Mouse (Mus musculus) E14TG2a.4 (cell line): ENCODE measurements around the gene Ssh1.

Experiments used
- H3K27me3 ChIP-seq: 2 replicates; pipeline ENCODE4 v1.6.1; 2014; ENCODE audit warnings: low read length, control low read depth; ENCODE audit not compliant: insufficient read depth
- H3K36me3 ChIP-seq: 2 replicates; pipeline ENCODE4 v1.6.1; 2014; ENCODE audit warnings: low read length, control low read depth; ENCODE audit not compliant: insufficient read depth
- H3K4me1 ChIP-seq: replicated peaks from 2 replicates; pipeline ENCODE4 v1.6.1; 2014; ENCODE audit warnings: low read depth, low read length, control low read depth
- H3K4me3 ChIP-seq: replicated peaks from 2 replicates; pipeline ENCODE4 v1.5.1; 2014; ENCODE audit warnings: mild to moderate bottlenecking, low read length
- H3K9me3 ChIP-seq: 2 replicates; pipeline ENCODE4 v1.6.1; 2014; ENCODE audit warnings: low read length, control low read depth
- CTCF ChIP-seq: conservative IDR thresholded peaks from 2 replicates; pipeline ENCODE4 v1.5.1; 2014; ENCODE audit warnings: low read length
- NANOG ChIP-seq: IDR thresholded peaks from 2 replicates; pipeline ENCODE4 v1.6.1; 2014; ENCODE audit warnings: borderline replicate concordance, low read length, mixed read lengths
- POU5F1 ChIP-seq: IDR thresholded peaks from 2 replicates; pipeline ENCODE4 v1.6.1; 2014; ENCODE audit warnings: low read length, borderline replicate concordance

Gene Ssh1

DNA sequence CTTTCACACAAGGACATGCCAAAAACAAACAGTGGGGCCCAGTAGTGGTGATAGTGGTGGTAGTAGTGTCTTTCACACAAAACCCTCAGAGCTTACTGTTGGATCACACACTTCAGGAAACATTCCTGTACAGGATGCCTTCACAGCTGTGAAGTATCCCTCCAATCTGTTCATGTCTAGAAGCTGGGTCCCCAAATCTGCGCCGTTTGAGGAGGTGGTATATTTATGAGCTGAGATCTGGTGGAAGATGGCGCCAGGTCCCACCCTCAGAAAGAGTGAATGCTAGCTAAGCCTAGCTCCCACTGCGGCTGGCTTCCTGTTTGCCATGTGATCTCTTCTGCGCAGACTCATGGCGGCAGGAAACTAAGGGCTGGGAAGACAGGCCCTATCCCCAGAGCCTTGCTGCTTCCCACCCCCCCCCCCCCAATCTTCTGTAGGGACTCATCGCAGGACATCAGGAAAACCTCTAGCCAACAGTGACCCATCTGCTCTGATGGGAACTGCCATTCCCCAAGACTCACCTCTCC lies 28.0 kb downstream of the Ssh1 start:
- peak overlapping the region; percentile 32 for H3K4me3 ChIP-seq
- H3K27me3 ChIP-seq, result no peaks in the 10 kb centered on the region
- peaks cover 89% of the 10 kb centered on the region for H3K4me1 ChIP-seq
- TF ChIP-seq POU5F1 (no peak), NANOG (no peak), CTCF (no peak)
- H3K36me3 ChIP-seq, result peaks cover 32% of the 10 kb centered on the region
- H3K9me3 ChIP-seq, result no peaks in the 10 kb centered on the region

DNA sequence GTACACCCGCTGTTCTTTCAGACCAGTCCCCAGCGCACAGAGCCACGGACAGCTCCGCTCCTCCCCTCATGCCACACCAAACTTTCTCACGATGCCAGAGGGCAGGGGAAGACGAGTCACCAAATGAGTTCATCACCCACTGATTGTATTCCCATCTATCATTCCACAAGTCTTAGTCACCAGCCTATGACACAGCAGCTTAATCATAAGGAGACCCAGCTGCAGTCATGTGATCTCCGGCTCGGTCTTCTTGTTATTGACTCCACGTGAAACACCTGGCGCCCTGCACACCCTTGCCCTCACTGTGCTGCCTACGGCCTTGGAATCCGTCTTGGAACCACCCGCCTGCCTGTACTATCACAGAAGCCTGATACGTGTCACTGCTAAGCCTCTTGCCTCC lies 28.7 kb downstream of the Ssh1 start:
- peaks cover 89% of the 10 kb centered on the region for H3K4me1 ChIP-seq
- TF ChIP-seq NANOG (no peak), CTCF (no peak), POU5F1 (no peak)
- peaks cover 28% of the 10 kb centered on the region for H3K36me3 ChIP-seq
- no peaks in the 10 kb centered on the region for H3K9me3 ChIP-seq
- peak overlapping the region; percentile 32; the same call in 1 of the 2 replicates for H3K4me3 ChIP-seq
- H3K27me3 ChIP-seq, result no peaks in the 10 kb centered on the region

DNA sequence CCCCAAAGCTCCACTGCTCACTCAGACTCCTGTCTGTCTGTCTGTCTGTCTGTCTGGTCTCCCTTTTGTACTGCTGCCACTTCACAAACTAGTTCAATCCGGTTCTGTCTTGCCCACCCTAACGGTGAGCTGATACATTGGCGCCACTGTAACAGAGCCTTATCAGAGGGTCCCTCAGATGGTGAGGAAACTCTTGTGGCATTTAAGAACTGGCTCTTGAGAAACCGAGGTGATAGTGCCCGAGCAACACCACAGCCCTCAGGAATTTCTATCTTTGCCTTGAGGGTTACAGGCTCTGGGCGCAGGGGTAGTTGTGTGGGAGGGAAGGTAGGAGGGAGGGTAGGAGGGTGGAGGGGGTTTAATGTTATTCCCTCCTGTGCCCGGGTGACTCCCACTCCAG lies 31.9 kb downstream of the Ssh1 start:
- Histone ChIP-seq H3K36me3 (peaks cover 27% of the 10 kb centered on the region), H3K4me3 (peak overlapping the region; percentile 43; the same call in 1 of the 2 replicates), H3K4me1 (peaks cover 90% of the 10 kb centered on the region), H3K27me3 (no peaks in the 10 kb centered on the region), H3K9me3 (no peaks in the 10 kb centered on the region)
- no peak for TF ChIP-seq CTCF

DNA sequence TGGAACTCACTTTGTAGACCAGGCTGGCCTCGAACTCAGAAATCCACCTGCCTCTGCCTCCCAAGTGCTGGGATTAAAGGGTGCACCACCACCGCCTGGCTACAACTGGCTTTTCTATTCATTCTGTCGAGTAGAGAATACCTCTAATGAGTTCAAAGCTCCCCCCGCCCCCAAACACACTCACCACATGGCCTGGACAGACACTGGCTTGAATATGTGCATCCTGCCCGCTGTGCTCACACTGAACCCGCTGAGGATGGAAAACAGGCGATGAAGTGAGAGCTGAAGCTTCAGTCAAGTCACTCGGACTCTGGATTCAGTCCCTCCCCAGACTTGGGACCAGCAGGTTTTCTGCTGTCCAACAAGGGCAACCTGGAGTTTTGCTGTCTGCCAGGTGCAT lies 33.3 kb downstream of the Ssh1 start:
- Histone ChIP-seq H3K9me3 (no peaks in the 10 kb centered on the region), H3K27me3 (no peaks in the 10 kb centered on the region), H3K4me1 (peaks cover 84% of the 10 kb centered on the region), H3K4me3 (no peak overlapping the region), H3K36me3 (peaks cover 27% of the 10 kb centered on the region)
- no peak for TF ChIP-seq NANOG

DNA sequence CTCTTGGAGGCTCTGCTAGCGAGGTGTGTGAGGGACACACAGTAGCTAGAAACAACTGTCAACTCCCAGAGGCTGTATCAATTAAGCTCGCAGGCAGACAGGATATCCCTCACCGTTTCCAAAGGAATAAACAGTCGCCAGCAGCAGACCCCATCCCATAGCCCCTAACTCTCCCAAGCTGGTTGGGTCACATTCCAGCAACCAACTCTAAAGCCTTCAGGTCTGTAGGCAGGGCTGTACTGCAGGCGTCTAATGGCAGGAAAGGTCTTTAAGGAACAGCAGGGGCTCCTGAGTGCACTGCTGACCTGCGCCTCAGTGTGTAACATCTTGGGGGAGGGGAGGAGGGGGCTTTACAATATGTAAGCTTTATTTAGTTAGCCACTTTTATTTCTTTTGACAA lies 34.7 kb downstream of the Ssh1 start:
- peaks cover 31% of the 10 kb centered on the region for H3K36me3 ChIP-seq
- H3K9me3 ChIP-seq, result no peaks in the 10 kb centered on the region
- TF ChIP-seq NANOG, result no peak
- no peak for TF ChIP-seq CTCF
- no peak for TF ChIP-seq POU5F1
- no peaks in the 10 kb centered on the region for H3K27me3 ChIP-seq
- H3K4me3 ChIP-seq, result 0 out of 2 replicates have a peak overlapping the region, but pooled peaks have one; percentile 17
- H3K4me1 ChIP-seq, result peaks cover 75% of the 10 kb centered on the region

DNA sequence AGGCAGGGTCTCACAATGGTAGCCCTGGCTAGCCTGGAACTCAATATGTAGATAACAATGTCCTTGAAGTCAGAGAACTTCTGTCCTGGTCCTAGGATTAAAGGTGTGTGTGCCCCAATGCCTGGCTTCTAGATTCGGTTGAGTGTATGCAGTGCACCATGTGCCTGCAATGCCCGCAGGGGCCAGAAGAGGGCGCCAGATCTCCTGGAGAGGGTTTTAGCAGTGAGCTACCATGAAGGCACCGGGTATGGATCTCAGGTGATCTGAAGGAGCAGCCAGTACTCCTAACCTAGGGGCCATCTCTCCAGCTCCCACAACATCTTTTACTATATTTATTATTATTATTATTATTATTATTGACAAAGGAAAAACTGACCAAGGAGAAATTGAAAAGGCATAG lies 37.2 kb downstream of the Ssh1 start:
- no peak overlapping the region for H3K4me3 ChIP-seq
- TF ChIP-seq NANOG (no peak), CTCF (peak; percentile 97)
- peaks cover 58% of the 10 kb centered on the region for H3K4me1 ChIP-seq
- H3K36me3 ChIP-seq, result peaks cover 43% of the 10 kb centered on the region
- no peaks in the 10 kb centered on the region for H3K27me3 ChIP-seq
- H3K9me3 ChIP-seq, result no peaks in the 10 kb centered on the region

DNA sequence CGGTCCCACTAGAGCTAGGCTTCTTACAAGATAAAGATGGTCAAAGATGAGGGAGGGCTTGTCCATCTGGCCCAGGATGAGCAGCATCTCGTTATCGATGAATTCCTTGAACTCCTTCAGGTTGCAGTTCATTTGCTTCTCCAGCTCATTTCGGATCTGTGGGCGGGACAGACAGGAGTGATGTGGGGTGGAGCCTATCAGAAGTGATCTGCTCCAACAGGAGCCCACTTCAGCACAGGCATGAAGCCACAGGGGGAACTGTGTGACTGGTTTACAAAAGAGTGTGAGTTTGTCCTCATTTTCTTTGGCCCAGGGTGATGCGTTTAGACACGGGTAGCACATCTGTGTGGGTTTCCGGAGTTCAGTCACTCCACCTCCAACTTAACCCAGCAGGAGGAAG lies 38.0 kb downstream of the Ssh1 start:
- H3K4me3 ChIP-seq, result no peak overlapping the region
- no peak for TF ChIP-seq NANOG
- H3K9me3 ChIP-seq, result no peaks in the 10 kb centered on the region
- no peaks in the 10 kb centered on the region for H3K27me3 ChIP-seq
- H3K36me3 ChIP-seq, result peaks cover 48% of the 10 kb centered on the region
- H3K4me1 ChIP-seq, result peaks cover 58% of the 10 kb centered on the region

DNA sequence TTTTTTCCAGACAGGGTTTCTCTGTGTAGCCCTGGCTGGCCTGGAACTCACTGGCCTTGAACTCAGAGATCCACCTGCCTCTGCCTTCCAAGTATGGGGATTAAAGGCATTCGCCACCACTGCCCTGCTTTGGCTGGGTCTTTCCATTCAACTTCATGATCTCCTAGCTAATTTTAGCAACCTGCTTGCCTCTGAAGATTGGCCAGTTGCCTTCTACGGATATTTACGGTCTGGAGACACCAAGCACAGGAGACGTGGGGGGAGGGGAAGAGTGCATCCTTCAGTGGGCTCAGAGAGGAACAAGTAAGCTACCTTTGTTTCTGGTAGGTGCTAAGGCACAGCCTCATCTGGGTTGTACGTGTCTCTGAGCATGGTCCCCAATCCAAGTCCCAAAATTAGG lies 38.4 kb downstream of the Ssh1 start:
- H3K27me3 ChIP-seq, result no peaks in the 10 kb centered on the region
- no peaks in the 10 kb centered on the region for H3K9me3 ChIP-seq
- peaks cover 55% of the 10 kb centered on the region for H3K4me1 ChIP-seq
- peaks cover 52% of the 10 kb centered on the region for H3K36me3 ChIP-seq
- H3K4me3 ChIP-seq, result no peak overlapping the region
- TF ChIP-seq NANOG (no peak), POU5F1 (no peak), CTCF (no peak)

DNA sequence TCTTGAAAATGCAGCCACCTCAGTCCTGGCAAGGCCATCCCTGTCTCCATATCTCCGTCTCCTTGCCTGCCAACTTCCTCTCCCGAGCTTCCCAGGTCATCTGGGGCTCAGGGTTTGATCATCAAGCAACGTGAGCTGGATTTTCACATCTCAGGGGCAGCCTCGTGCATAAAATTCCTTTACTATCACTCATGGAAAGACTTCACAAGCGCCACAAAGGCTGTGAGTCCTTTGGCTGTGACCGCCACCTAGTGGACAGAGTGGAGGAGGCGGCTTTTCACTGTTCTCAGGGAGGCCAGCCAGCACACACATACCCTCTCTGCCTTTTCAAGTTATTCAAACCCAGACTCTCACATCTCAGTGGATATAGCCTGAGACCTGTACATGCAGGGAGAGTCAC lies 39.3 kb downstream of the Ssh1 start:
- Histone ChIP-seq H3K4me3 (no peak overlapping the region), H3K36me3 (peaks cover 61% of the 10 kb centered on the region), H3K4me1 (peaks cover 53% of the 10 kb centered on the region), H3K27me3 (no peaks in the 10 kb centered on the region), H3K9me3 (no peaks in the 10 kb centered on the region)
- TF ChIP-seq CTCF (peak; percentile 92), POU5F1 (no peak), NANOG (no peak)

DNA sequence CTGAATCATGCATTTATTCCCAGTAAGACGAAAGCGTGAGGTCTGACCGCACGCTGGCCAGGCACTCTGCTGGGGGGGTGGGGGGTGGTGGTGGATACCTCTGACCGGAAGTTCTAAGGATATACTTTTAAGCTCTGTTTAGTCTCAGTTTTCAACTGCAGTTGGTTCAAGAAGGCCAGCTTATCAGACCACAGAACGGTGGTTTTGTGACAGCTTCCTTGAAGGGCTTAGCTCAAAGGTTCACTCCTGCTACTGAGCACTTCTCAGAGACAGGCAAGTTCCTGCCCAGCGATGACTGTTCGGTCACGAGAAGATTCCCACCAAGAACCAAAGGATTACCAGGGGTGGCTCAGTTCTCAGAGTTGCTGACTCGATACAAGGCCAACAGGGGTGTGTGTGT lies 41.2 kb downstream of the Ssh1 start:
- H3K9me3 ChIP-seq, result no peaks in the 10 kb centered on the region
- no peaks in the 10 kb centered on the region for H3K27me3 ChIP-seq
- H3K36me3 ChIP-seq, result peaks cover 66% of the 10 kb centered on the region
- TF ChIP-seq NANOG (no peak), CTCF (no peak), POU5F1 (no peak)
- peaks cover 35% of the 10 kb centered on the region for H3K4me1 ChIP-seq
- H3K4me3 ChIP-seq, result no peak overlapping the region
